Mouse (Mus musculus): ENCODE data around the gene Tceal8. TPM values are rescaled to one million over a fixed set of nuclear protein-coding genes. Genes with fewer than 3 reads are reported as not detected.

Gene Tceal8
- polyA plus RNA-seq, 1 experiment from 2014 or later = 206 TPM

Small RNAs within 50 kb of the gene (microRNA-seq; reads per million reads assigned to microRNA genes)
- gene Mir6383 = not detected

Other genes starting within 250 kb of the Tceal8 start
- gene Arxes2, start 178.5 kb downstream of the Tceal8 start, polyA plus RNA-seq (2015; fragmentation: Nextera tagmentation; extraction: Ambion mirVana) = 52.1 and 54.1 TPM in 2 replicates
- gene Arxes1, start 139.0 kb downstream of the Tceal8 start, polyA plus RNA-seq (2015; fragmentation: Nextera tagmentation; extraction: Ambion mirVana) = 25.9 and 27.6 TPM in 2 replicates
- gene Bex2, start 104.1 kb downstream of the Tceal8 start, polyA plus RNA-seq (2015; fragmentation: Nextera tagmentation; extraction: Ambion mirVana) = 51.8 and 52.5 TPM in 2 replicates
- gene Nxf3, start 87.1 kb downstream of the Tceal8 start, polyA plus RNA-seq (2015; fragmentation: Nextera tagmentation; extraction: Ambion mirVana) = not detected in 2 replicates
- gene Bex4, start 33.3 kb downstream of the Tceal8 start, polyA plus RNA-seq (2015; fragmentation: Nextera tagmentation; extraction: Ambion mirVana) = 24.5 and 32.2 TPM in 2 replicates
- 10.2 and 13.7 TPM in 2 replicates for gene Tceal5, start 31.5 kb upstream of the Tceal8 start, polyA plus RNA-seq (2015; fragmentation: Nextera tagmentation; extraction: Ambion mirVana)
- gene Tceal7, start 42.4 kb upstream of the Tceal8 start, polyA plus RNA-seq (2015; fragmentation: Nextera tagmentation; extraction: Ambion mirVana) = 99.1 and 272 TPM in 2 replicates
- 79.3 and 121 TPM in 2 replicates for gene Bex1, start 43.2 kb upstream of the Tceal8 start, polyA plus RNA-seq (2015; fragmentation: Nextera tagmentation; extraction: Ambion mirVana)
- 545 and 573 TPM in 2 replicates for gene Tceal9, start 72.7 kb upstream of the Tceal8 start, polyA plus RNA-seq (2015; fragmentation: Nextera tagmentation; extraction: Ambion mirVana)
- gene Bex3, start 97.9 kb upstream of the Tceal8 start, polyA plus RNA-seq (2015; fragmentation: Nextera tagmentation; extraction: Ambion mirVana) = 355 and 365 TPM in 2 replicates